Mouse (Mus musculus) G1E (cell line): ENCODE results near the gene Tmprss3.

ENCODE experiments used
- CTCF ChIP-seq: IDR thresholded peaks from 2 replicates; pipeline ENCODE4 v1.5.1; 2012; ENCODE audit warnings: low read depth, low read length, inconsistent platforms, mixed read lengths
- POLR2AphosphoS5 ChIP-seq: IDR thresholded peaks from 2 replicates; pipeline ENCODE4 v1.6.1; 2012; ENCODE audit warnings: low read depth, low read length, inconsistent platforms; ENCODE audit not compliant: insufficient replicate concordance
- TAL1 ChIP-seq: conservative IDR thresholded peaks from 2 replicates; pipeline ENCODE4 v1.6.1; 2012; ENCODE audit warnings: low read depth, low read length, inconsistent platforms, mixed read lengths

DNA sequence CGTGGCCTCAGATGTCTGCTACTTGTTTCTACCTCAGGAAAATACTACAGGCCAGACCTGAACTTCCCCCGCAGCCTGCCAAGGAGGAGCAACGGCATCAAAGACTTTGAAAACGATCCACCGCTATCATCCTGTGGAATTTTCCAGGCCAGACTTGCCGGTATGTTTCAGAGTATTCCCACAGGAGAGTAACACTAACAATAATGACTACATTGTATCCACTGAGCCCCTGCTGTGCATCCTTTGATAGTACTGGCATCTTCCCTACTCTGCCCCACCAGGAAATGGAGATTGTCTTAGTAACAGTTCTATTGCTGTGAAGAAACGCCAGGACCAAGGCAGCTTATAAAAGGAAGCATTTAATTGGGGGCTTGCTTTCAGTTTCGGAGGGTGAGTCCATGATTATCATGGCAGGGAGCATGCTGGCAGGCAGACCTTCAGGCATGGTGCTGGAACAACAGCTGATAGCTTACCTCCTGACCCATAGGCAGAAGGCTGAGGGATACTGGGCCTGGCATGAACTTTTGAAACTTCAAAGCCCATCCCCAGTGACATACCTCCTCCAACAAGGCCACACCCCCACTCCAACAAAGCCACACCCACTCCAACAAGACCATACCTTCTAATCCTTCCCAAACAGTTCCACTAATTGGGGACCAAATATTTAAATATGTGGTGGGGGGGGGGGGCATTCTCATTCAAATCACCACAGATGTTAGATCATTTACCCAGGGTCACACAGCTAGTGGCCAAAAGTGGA lies 33.7 kb upstream of the Tmprss3 start:
- TF ChIP-seq CTCF (no peak), TAL1 (no peak), POLR2AphosphoS5 (no peak)
